Mouse (Mus musculus) liver, postnatal 0 days (tissue): ENCODE results near the gene Frmd4b.

Experiments
- CTCF ChIP-seq: sonication (generic); IDR thresholded peaks from 2 replicates; pipeline ENCODE4 v1.5.1; 2016; ENCODE audit warnings: antibody characterized with exemption, low read depth
- EP300 ChIP-seq: IDR thresholded peaks from 2 replicates; pipeline ENCODE4 v1.6.1; 2016; ENCODE audit warnings: antibody characterized with exemption, low read depth, mild to moderate bottlenecking

DNA sequence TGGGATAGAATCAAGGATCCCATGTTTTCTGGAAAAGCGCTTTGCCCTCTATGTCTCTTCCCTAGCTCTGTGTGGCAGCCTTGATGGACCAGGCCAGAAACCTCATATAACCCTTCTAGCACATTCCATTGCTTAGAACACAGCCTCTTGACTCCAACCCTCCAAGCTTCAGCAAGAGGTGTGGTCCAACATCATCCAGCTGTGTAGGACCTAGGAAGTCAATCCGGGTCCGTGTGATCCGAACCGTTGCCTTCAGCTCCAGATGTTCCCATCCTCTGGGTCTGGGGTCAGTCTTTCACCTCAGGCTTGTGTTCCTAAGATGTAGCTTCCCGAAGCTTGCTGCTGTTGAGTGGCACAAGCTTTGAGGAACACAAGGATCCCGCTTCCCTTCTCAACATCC lies 22.8 kb downstream of the Frmd4b start:
- TF ChIP-seq CTCF (no peak), EP300 (no peak)
